Mouse (Mus musculus): ENCODE results near the gene Gm3880. TPM values are rescaled to one million over a fixed set of nuclear protein-coding genes. Genes with fewer than 3 reads are reported as not detected.
A peak's percentile ranks its signal among the peaks of the same experiment; 100 is the strongest.
"Not testable (repeated sequence)": the region's sequence is repeated elsewhere in the genome, so short reads cannot be mapped to it uniquely, and the experiment has no call there.

The Gm3880 gene
- polyA plus RNA-seq (2015; fragmentation: Nextera tagmentation; extraction: Ambion mirVana): not detected in 2 replicates

DNA sequence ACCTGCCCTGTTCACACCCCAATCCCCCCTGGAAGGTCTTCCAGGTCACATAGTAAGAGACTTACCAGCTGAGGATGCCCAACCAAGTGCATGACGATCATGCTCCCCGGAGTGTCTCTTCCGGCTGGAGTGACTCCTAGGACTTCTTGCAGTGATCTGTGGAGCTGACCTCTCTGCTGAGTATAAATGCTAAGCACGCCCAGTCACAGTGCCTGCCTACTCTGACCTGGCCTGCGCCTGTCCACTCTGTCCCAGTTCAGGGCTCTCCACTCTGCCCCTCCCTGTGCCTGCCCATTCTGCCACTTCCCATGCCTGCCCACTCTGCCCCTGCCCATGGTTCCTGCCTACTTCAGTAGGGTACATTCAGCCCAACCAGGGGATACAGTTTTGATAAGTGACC lies at the start of gene Gm3880:
TSS of gene Gm3880 (minus strand) at position 101 of the 400 bp plus-strand sequence.
- not testable (repeated sequence) for H3K4me3 ChIP-seq (replicated peaks; ENCODE audit: low read length); H3K27ac ChIP-seq (ENCODE audit: low read length)

DNA sequence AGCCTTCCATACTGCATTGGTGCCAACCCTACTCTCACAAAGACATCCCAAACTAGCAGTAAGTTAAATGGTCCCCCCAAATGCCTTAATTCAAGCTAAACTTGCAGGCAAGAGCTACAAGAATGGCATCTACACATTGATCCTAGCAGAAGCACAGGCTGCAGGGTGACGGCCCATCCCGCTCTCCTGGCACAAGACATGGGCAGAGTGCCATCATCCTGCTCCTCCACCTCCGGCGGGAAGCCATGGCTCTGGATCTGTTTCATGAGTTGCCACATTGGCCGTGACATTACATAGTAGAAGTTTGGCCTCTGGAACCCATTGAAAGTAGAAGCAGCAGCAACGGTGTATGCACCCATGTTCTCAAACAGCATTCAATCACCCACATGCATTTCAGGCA lies 37.5 kb upstream of the Gm3880 start:
- 94% methylated on average over 6 of the region's 6 CpGs for WGBS
- H3K4me2 ChIP-seq (ENCODE audit: low read depth, low read length); ATAC-seq (ENCODE audit: insufficient read depth, low FRiP score); H3K4me3 ChIP-seq (replicated peaks; ENCODE audit: low read length); H3K27ac ChIP-seq (ENCODE audit: low read length); H3K9ac ChIP-seq (ENCODE audit: low read length); H3K4me1 ChIP-seq (ENCODE audit: control insufficient read depth, insufficient read depth, low read length); H3K36me3 ChIP-seq (ENCODE audit: control insufficient read depth, insufficient read depth, low read length); H3K9me3 ChIP-seq (replicated peaks; ENCODE audit: control insufficient read depth, low read length); H3K27me3 ChIP-seq (ENCODE audit: control insufficient read depth, insufficient read depth, low read length): not testable (repeated sequence)

More for the DNA sequence above, at the start of gene Gm3880:
- H3K4me2 ChIP-seq (ENCODE audit: low read depth, low read length); H3K27me3 ChIP-seq (ENCODE audit: control insufficient read depth, insufficient read depth, low read length); H3K4me1 ChIP-seq (ENCODE audit: control insufficient read depth, insufficient read depth, low read length); H3K9ac ChIP-seq (ENCODE audit: low read length); H3K36me3 ChIP-seq (ENCODE audit: control insufficient read depth, insufficient read depth, low read length); ATAC-seq (ENCODE audit: insufficient read depth, low FRiP score); H3K9me3 ChIP-seq (replicated peaks; ENCODE audit: control insufficient read depth, low read length): not testable (repeated sequence)
- WGBS: 87% methylated on average over 5 of the region's 5 CpGs

DNA sequence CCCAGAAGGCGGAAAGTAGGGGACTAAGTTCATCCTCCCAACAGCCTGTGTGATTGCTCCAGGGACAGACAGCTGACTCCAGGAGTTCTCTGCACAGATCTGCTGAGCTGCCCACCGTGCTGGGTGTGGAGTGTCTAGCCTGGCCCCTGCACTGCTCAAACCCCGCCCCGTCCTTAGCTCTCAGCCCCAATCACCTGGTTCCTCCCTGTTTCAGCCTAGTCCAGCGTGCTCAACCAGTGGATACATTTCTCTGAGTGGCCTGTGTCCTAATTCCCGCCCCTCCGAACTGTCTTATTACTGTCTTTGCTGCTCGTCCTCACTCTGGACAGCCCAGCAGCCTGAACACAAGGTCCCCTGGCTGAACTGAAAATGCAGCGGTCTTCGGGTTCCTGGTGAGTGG lies 20.8 kb upstream of the Gm3880 start, which contains the start of the genes Gm9112 and Dmrtc1b:
TSS of gene Gm9112 (minus strand) at position 101 of the 400 bp plus-strand sequence.
TSS of gene Dmrtc1b (plus strand) at position 331 of the 400 bp plus-strand sequence.
- not testable (repeated sequence) for H3K9me3 ChIP-seq (replicated peaks; ENCODE audit: control insufficient read depth, low read length); H3K4me1 ChIP-seq (ENCODE audit: control insufficient read depth, insufficient read depth, low read length); H3K9ac ChIP-seq (ENCODE audit: low read length); H3K27ac ChIP-seq (ENCODE audit: low read length); H3K36me3 ChIP-seq (ENCODE audit: control insufficient read depth, insufficient read depth, low read length); ATAC-seq (ENCODE audit: insufficient read depth, low FRiP score); H3K4me3 ChIP-seq (replicated peaks; ENCODE audit: low read length); H3K4me2 ChIP-seq (ENCODE audit: low read depth, low read length); H3K27me3 ChIP-seq (ENCODE audit: control insufficient read depth, insufficient read depth, low read length)
- 83% methylated on average over 8 of the region's 10 CpGs for WGBS

DNA sequence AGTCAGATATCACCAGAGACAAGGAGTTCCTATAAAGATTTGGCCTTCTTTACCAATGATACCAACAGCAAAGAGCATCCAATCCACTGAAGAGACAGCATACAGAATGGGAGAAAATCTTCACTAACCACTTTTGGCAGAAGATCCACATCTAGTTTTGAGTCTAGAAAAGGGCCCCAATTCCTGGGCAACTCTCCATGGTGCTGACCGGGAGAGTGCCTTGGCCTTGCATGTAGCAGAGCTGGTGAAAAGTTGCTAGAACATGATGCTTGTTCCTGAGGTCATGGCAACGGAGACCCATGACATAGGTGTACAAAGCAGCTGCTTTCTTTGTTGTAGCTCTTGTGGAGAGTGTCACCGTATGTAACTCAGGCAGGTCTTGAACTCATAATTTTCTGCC lies 13.9 kb upstream of the Gm3880 start:
- 69% methylated on average over 3 of the region's 3 CpGs for WGBS
- not testable (repeated sequence) for H3K27me3 ChIP-seq (ENCODE audit: control insufficient read depth, insufficient read depth, low read length); H3K4me2 ChIP-seq (ENCODE audit: low read depth, low read length); ATAC-seq (ENCODE audit: insufficient read depth, low FRiP score); H3K4me3 ChIP-seq (replicated peaks; ENCODE audit: low read length); H3K27ac ChIP-seq (ENCODE audit: low read length); H3K9me3 ChIP-seq (replicated peaks; ENCODE audit: control insufficient read depth, low read length); H3K36me3 ChIP-seq (ENCODE audit: control insufficient read depth, insufficient read depth, low read length); H3K9ac ChIP-seq (ENCODE audit: low read length); H3K4me1 ChIP-seq (ENCODE audit: control insufficient read depth, insufficient read depth, low read length)

DNA sequence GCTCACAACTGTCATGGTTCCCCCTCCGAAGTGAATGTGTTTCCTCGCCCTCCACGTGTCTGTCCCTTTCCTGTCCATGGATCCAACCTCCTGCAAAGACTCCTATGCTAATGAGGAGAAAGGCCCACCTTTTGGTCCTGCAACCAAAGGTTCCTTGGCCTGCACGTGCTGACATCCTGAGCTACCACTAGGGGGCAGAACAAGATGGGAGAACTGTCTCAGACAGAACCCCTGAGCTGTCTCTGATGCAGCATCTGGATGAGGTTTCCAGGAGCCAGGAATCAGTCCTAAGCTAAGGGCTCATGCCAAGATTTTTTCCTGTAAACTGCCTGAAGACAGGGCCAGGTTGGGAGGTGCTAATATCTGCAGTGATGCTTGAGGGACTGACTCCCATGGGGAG lies 2.5 kb upstream of the Gm3880 start:
- not testable (repeated sequence) for H3K4me2 ChIP-seq (ENCODE audit: low read depth, low read length); H3K4me1 ChIP-seq (ENCODE audit: control insufficient read depth, insufficient read depth, low read length); H3K27me3 ChIP-seq (ENCODE audit: control insufficient read depth, insufficient read depth, low read length); H3K4me3 ChIP-seq (replicated peaks; ENCODE audit: low read length); H3K27ac ChIP-seq (ENCODE audit: low read length); H3K9me3 ChIP-seq (replicated peaks; ENCODE audit: control insufficient read depth, low read length); ATAC-seq (ENCODE audit: insufficient read depth, low FRiP score); H3K36me3 ChIP-seq (ENCODE audit: control insufficient read depth, insufficient read depth, low read length); H3K9ac ChIP-seq (ENCODE audit: low read length)
- 23% methylated on average over 4 of the region's 4 CpGs for WGBS

DNA sequence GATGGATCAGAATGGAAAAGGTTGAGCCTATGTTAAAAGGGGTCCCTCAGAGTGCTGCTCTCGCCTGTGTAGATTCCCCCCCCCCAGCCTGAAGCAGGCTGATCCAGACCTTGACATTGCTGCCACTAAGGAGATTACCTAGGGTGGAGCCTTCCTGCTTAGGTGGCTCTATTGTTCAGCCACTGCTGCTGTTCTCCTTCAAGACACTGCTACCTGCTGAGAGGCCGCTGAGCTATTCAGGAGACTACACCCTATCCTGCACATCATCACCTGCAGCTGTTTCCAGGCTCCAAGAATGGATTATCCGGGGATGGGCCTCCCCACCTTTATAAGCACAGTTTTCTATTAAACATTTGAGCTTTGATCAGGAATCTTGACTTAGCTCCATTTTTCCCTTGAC lies 2.1 kb downstream of the Gm3880 start:
- 60% methylated on average over 3 of the region's 3 CpGs for WGBS

DNA sequence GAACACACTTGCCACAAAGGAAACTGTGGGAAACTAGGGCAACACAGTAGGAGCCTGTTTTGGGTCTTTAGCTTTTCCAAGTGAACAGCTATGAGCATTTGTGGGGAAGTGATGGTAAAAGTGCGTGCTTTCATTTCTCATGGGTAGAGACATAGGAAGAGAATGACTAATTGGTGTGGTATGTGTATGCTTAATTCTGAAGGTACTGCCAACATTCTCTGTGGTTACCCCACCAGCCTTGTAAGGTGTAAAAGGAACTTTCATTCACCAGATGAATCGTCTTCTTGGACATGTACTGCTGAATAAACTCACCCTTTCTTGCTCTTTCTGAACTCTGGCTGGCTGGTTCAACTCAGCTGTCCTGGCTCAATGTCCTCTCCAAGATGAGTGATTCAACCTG lies 20.1 kb downstream of the Gm3880 start:
- 65% methylated on average over 2 of the region's 2 CpGs for WGBS
- Histone ChIP-seq H3K4me3 (replicated peaks; ENCODE audit: low read length) (no peak overlapping the region), H3K27me3 (ENCODE audit: control insufficient read depth, insufficient read depth, low read length) (no peaks in the 10 kb centered on the region), H3K4me1 (ENCODE audit: control insufficient read depth, insufficient read depth, low read length) (no peaks in the 10 kb centered on the region), H3K36me3 (ENCODE audit: control insufficient read depth, insufficient read depth, low read length) (no peaks in the 10 kb centered on the region), H3K4me2 (ENCODE audit: low read depth, low read length) (no peak overlapping the region), H3K9ac (ENCODE audit: low read length) (no peak overlapping the region), H3K9me3 (replicated peaks; ENCODE audit: control insufficient read depth, low read length) (no peaks in the 10 kb centered on the region), H3K27ac (ENCODE audit: low read length) (no peak overlapping the region)
- no peak for ATAC-seq (ENCODE audit: insufficient read depth, low FRiP score)

More for the DNA sequence above, 2.1 kb downstream of the Gm3880 start:
- not testable (repeated sequence) for ATAC-seq (ENCODE audit: insufficient read depth, low FRiP score); H3K4me1 ChIP-seq (ENCODE audit: control insufficient read depth, insufficient read depth, low read length); H3K36me3 ChIP-seq (ENCODE audit: control insufficient read depth, insufficient read depth, low read length); H3K4me3 ChIP-seq (replicated peaks; ENCODE audit: low read length); H3K4me2 ChIP-seq (ENCODE audit: low read depth, low read length); H3K27me3 ChIP-seq (ENCODE audit: control insufficient read depth, insufficient read depth, low read length); H3K9me3 ChIP-seq (replicated peaks; ENCODE audit: control insufficient read depth, low read length); H3K27ac ChIP-seq (ENCODE audit: low read length); H3K9ac ChIP-seq (ENCODE audit: low read length)

DNA sequence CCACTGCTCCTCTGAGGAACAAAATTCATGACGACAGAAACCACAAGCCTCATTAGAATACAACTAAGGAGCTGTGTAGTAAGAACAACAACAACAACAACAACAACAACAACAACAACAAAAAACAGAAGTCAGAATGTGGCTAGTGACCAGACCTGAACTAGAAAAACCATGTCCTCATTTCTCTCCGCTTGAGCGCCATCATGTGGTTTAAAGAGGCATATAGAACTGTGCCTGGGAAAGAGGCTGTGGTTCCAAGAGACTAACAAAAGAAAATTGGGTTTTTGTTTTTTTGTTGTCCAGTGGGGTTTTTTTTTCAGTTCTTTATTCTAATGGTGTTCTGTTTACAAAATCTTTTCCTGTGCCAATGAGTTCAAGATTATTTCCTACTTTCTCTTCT lies 26.1 kb downstream of the Gm3880 start:
- H3K4me2 ChIP-seq (ENCODE audit: low read depth, low read length): no peak overlapping the region
- H3K9me3 ChIP-seq (replicated peaks; ENCODE audit: control insufficient read depth, low read length): no peaks in the 10 kb centered on the region
- no peak overlapping the region for H3K27ac ChIP-seq (ENCODE audit: low read length)
- H3K9ac ChIP-seq (ENCODE audit: low read length): no peak overlapping the region
- 18% methylated on average over 3 of the region's 3 CpGs for WGBS
- H3K27me3 ChIP-seq (ENCODE audit: control insufficient read depth, insufficient read depth, low read length): no peaks in the 10 kb centered on the region; the same call in 1 of the 2 replicates
- H3K36me3 ChIP-seq (ENCODE audit: control insufficient read depth, insufficient read depth, low read length): no peaks in the 10 kb centered on the region
- no peaks in the 10 kb centered on the region for H3K4me1 ChIP-seq (ENCODE audit: control insufficient read depth, insufficient read depth, low read length)
- H3K4me3 ChIP-seq (replicated peaks; ENCODE audit: low read length): no peak overlapping the region
- no peak for ATAC-seq (ENCODE audit: insufficient read depth, low FRiP score)

DNA sequence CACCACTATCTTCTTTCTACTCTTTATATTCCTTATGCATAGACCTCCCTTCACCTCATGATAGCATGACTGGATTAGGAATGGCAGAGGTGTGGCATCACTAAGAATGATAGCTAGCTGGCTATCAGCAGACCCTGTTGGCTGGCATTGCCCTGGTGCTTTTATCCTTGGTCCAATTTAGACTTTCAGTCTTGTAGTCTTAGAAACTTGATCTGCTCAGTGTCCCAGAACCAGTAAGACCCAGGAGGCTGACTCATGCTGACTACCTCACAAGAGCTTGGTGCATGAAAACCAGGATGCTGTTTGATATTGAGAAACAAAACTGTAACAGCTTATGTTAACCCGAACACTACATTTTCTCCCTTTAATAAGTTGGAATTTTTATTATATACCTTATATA lies 41.1 kb downstream of the Gm3880 start:
- H3K27me3 ChIP-seq (ENCODE audit: control insufficient read depth, insufficient read depth, low read length): peaks cover 15% of the 10 kb centered on the region; the same call in 1 of the 2 replicates
- H3K27ac ChIP-seq (ENCODE audit: low read length): no peak overlapping the region
- H3K36me3 ChIP-seq (ENCODE audit: control insufficient read depth, insufficient read depth, low read length): no peaks in the 10 kb centered on the region
- no peak overlapping the region for H3K4me2 ChIP-seq (ENCODE audit: low read depth, low read length)
- no peaks in the 10 kb centered on the region for H3K9me3 ChIP-seq (replicated peaks; ENCODE audit: control insufficient read depth, low read length)
- ATAC-seq (ENCODE audit: insufficient read depth, low FRiP score): no peak
- 90% methylated on average over 1 of the region's 1 CpGs for WGBS
- H3K4me3 ChIP-seq (replicated peaks; ENCODE audit: low read length): no peak overlapping the region
- H3K9ac ChIP-seq (ENCODE audit: low read length): no peak overlapping the region
- no peaks in the 10 kb centered on the region for H3K4me1 ChIP-seq (ENCODE audit: control insufficient read depth, insufficient read depth, low read length)

DNA sequence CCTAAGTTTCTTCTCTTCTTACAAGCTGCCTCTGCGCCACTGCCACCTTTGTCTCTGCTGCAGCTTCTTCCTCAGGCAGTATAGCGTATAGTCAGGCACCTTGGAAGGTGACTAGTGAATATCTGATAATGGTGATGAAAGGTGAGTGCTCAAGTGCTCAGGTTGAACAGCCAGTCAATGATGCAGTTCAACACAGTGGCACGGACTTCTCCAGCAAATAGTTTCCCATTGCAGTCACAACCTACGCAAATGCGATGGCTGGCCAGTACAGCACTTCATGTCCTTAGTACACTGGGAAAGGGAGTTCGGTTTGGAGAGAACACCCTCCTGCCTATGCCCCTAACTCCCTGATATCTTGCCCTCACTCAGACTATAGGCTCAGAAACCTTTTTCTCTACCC lies 41.6 kb downstream of the Gm3880 start:
- H3K36me3 ChIP-seq (ENCODE audit: control insufficient read depth, insufficient read depth, low read length): no peaks in the 10 kb centered on the region
- no peaks in the 10 kb centered on the region for H3K4me1 ChIP-seq (ENCODE audit: control insufficient read depth, insufficient read depth, low read length)
- H3K9ac ChIP-seq (ENCODE audit: low read length): no peak overlapping the region
- 43% methylated on average over 6 of the region's 6 CpGs for WGBS
- peak overlapping the region; percentile 59 for H3K4me2 ChIP-seq (ENCODE audit: low read depth, low read length)
- H3K27me3 ChIP-seq (ENCODE audit: control insufficient read depth, insufficient read depth, low read length): peaks cover 15% of the 10 kb centered on the region; the same call in 1 of the 2 replicates
- no peak overlapping the region for H3K27ac ChIP-seq (ENCODE audit: low read length)
- no peak for ATAC-seq (ENCODE audit: insufficient read depth, low FRiP score)
- H3K4me3 ChIP-seq (replicated peaks; ENCODE audit: low read length): peak overlapping the region; percentile 58
- H3K9me3 ChIP-seq (replicated peaks; ENCODE audit: control insufficient read depth, low read length): no peaks in the 10 kb centered on the region

Data from stomach, embryonic 16.5 days (tissue).